Mouse (Mus musculus): ENCODE measurements around the gene Chst15.

Gene Chst15

GRCm38 (mm10) chr7:132317036-132317541, at the start of gene Chst15:
Gene Chst15, minus strand, starts transcription at chr7:132317228.
- no peak for DNase-seq (ENCODE audit: low read depth, low spot score)

- DNase-seq (ENCODE audit: low read depth, low spot score), result no peak
Observed at GRCm38 (mm10) chr7:132365703-132366384, 48.8 kb upstream of the Chst15 start.

DNA sequence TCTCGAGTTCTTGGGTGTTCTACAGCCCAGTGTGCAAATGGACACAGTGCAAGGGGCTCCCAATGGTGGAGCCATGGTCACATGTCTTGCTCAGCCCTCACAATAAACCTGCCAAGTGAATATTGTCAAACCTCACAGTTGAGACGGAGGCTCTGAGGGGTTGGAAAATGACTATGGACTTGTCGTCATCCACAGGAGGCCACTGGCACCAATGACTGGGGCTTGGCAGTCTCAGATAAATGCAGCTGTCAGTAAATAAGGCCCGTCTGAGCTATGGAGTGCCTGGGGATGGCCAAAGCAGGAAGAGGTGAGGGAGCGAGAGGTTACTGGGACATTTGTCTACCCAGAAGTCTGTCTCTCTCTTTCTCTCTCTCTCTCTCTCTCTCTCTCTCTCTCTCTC, 48.1 kb upstream of the Chst15 start:
- DNase-seq (ENCODE audit: low read depth, low spot score), result no peak

DNA sequence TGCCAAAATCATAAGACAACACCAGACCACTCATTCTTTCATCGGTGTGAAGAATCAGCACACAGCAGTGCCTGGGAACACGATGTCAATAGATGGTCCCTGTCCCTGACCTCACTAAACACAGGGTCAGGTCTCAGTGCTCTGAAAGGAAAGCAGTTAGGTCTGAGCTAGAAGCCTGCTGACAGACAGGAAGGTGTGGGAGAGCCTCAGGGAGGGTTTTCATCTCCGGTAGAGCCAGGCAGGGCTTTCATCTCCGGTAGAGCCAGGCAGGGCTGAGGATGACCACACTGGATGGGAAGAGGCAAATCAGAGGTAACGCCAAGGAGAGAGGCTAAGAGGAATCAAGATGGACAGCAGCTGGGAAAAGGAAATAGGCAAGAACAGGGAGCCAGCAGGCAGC, 47.5 kb upstream of the Chst15 start:
- DNase-seq (ENCODE audit: low read depth, low spot score), result no peak

DNA sequence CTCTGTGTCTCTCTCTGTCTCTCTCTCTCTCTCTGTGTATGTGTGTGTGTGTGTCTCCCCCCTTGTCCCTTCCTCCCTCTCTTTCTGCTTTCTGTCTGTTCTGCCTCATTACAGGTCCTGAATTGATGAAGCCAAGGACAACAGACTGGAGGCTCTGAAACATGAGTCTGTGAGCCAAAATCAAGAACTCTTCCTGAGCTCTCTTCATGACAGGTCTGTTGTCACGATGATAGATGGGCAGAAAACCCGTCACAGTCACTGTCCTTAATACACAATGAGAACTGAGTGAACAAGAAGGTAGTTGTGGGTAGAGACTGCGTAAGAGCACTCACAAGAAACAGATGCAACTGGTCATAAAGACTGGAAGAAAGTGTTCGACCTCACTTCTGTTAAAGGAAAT, 43.3 kb upstream of the Chst15 start:
- DNase-seq (ENCODE audit: low read depth, low spot score), result no peak

DNA sequence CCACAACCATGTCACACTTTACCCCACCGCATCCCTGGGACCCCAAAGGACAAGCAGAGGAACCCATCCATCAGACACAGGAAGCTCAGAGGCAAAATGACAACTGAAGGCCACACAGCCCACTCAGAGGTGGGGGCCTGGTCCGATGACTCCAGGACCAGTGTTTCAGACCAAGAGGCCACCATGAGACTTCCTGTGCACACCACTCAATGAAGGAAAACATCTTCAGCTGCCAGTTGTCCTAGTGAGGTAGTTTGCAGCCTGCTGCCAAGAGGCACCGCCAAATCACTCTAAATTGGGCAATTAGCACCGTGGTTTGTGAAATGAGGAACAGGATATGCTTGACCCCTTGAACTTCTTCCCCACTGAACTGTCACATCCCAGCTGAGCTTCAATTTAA, 41.7 kb upstream of the Chst15 start:
- no peak for DNase-seq (ENCODE audit: low read depth, low spot score)

DNA sequence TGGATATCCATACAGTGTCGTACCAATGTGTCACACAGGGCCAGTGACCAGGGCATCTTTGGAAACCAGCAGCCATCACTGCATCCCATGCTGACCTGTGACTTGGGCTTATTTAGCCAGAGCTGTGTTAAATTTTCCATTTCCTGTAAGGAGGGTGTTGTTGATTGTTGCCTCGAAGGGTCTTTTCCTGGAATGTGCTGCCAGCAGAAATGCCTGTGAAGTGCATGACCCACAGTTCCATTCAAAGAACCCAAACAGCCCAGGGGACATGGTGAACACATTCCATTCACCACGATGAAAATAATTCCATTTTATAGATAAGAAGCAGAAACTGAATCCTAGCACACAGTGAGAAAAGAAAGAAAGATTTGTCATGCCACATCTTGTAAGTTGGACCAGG, 41.2 kb upstream of the Chst15 start:
- DNase-seq (ENCODE audit: low read depth, low spot score), result no peak

GRCm38 (mm10) chr7:132357841-132358237, 40.8 kb upstream of the Chst15 start:
- no peak for DNase-seq (ENCODE audit: low read depth, low spot score)

DNA sequence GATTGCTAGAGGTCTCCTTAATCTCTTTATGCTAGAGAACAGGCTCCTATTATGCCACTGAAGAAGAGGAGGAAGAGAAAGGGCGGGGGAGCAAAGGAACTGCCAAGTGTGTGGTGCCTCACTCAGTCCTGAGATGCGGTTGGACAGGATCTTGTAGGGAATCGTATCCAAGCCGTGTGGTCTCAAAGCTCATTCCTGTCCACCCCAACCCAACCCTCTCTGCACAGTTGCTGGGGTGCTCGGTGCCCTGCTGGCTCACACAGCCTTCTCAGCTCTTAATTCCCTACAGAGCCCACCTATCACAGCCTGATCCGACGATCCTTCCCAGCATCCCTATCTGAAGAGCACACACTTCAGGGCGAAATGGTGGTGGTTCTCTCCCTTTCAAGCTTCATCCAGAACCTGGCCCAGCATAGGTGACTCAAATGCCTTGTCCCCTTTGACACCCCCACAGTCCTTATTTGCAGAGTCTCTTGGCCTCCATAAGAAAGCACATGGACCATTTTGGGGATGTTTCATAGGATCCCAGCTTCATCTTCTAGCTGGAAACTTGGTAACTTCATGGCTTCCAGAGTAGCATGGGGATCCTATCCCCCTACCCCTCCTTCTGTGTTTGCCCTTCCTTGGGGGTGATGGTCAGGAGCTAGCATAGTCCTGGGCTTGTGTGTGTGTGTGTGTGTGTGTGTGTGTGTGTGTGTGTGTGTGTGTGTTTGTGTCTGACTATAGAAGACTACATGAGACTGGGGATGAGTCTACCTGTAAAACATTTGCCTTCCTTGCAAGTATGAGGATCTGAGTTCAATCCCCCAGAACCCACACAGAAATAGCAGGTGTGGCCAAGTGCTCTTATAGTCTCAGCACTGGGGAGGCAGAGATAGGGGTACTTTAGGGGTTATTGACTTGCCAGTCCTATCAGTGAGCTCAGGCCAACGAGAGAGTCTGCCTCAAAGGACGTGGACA, 40.1 kb upstream of the Chst15 start:
- no peak for DNase-seq (ENCODE audit: low read depth, low spot score)

GRCm38 (mm10) chr7:132356185-132356584, 39.2 kb upstream of the Chst15 start:
- DNase-seq (ENCODE audit: low read depth, low spot score), result no peak

DNA sequence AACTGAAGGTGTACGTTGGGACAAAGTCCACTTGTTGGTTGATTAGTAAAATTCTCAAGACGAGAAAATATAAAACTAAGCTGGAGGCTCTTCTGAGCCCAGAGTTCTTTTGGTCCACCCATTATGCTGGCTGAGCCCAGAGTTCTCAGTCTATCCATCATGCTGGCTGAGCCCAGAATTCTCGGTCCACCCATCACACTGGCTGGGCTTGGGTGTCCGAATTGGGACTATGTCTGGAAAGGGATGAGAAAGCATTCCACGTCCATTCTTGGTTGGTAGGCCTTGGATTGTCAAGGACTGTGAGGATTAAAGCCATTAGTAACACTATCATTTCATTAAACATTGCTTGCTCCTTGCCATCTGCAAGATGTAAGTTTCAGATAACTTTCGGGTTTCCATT, 38.7 kb upstream of the Chst15 start:
- DNase-seq (ENCODE audit: low read depth, low spot score), result no peak

DNA sequence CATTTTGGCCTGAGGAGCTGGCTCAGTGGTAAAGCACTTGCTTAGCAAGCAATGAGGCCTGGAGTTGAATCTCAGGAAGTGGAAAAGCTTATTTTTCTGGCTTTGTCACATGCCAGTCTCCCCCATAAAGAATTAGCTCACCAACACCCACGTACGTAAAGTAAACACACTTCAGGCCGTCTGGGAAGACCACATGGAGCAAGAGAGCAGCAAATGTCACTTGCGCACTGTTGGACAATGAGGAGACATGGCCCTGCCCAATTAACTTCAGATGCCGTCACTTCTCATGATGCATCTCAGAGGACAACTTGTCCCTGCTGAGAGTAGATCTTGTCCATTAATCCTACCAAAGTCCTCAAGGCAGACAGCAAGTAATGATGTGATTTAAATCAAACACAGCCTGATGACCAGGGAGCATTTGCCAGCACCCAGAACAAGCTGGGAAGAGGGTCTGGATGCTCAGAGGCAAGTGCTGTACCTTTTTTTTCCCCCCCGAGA, 32.1 kb upstream of the Chst15 start:
- DNase-seq (ENCODE audit: low read depth, low spot score), result no peak

- no peak for DNase-seq (ENCODE audit: low read depth, low spot score)
Observed at GRCm38 (mm10) chr7:132347273-132348045, 30.4 kb upstream of the Chst15 start.

GRCm38 (mm10) chr7:132345526-132346070, 28.6 kb upstream of the Chst15 start:
- no peak for DNase-seq (ENCODE audit: low read depth, low spot score)

- DNase-seq (ENCODE audit: low read depth, low spot score), result no peak
Observed at GRCm38 (mm10) chr7:132344606-132345005, 27.6 kb upstream of the Chst15 start.

- no peak for DNase-seq (ENCODE audit: low read depth, low spot score)
Observed at GRCm38 (mm10) chr7:132343900-132344299, 26.9 kb upstream of the Chst15 start.

- no peak for DNase-seq (ENCODE audit: low read depth, low spot score)
Observed at GRCm38 (mm10) chr7:132343146-132343545, 26.1 kb upstream of the Chst15 start.

GRCm38 (mm10) chr7:132339041-132339839, 22.2 kb upstream of the Chst15 start:
- no peak for DNase-seq (ENCODE audit: low read depth, low spot score)

DNA sequence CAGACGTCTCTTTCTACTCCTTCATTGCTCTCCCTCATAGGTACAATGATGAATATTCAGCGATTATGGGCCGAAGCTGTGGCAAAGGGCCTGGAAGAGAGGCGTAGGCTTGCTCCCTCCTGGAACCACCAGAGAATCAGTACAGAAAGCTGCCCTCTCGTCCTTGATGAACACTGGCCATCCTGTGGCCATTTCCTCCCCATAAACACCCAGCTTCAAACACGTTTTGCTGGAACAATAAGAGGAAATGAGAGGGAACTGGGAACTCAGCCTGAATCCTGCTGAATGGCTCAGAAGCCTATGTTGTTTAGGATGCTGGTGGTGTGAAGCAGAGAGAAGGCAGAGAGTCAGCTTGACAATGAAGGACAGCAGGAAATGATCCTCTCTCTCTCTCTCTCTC, 21.3 kb upstream of the Chst15 start:
- DNase-seq (ENCODE audit: low read depth, low spot score), result no peak

DNA sequence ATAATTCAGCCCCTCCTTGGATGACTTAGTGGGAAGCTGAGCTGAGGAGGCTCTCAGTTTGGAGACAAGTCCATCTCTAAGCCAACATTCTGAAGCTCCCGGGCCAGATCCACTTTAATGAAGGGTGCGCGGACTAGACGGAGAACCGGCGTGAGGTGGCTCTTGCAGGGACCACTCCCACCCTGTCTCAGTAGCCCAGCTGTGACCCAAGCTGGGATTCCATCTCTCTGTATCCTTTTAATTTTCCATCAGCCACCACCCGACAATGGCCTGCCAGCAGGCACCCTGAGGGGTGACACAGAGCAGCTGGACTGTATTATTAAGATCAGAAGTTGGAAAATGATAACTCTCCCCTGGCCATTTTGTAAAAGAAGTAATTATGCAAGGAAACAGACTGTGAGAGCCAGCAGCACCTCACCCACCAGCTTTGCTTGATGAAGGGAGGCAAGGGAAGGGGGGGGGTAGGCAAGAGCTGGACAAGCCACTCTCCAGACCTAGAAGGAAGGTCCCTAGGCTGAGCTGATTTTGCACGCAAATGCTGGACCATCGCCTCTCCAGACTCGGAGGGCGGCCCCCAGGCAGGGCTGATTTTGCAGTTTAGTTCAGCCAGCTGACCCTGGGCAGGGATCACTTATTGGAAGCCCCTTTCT, 20.4 kb upstream of the Chst15 start:
- no peak for DNase-seq (ENCODE audit: low read depth, low spot score)
